Mouse (Mus musculus): Measurements from ENCODE around the gene Gm20388.

DNA sequence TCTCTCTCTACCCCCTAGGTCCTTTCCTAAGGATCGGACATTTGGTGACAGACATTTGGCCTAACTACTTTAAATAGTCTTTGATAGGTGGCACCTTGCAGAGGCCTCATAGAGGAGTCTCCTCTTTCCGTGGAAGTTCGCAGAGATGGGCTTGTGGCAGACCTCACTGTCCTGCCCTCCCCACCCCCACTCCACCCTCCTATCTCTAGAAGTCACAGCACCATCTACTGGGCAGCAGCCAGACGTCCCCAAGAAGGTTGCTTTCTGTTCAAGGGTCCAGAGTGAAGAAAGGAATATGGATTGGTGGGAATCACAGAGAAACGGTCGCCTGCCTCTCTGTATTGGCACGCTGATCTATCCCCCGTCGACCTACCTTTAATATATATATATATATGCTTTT lies 1482.5 kb downstream of the Gm20388 start:
- peak; percentile 83 for TF ChIP-seq CTCF (IDR thresholded peaks at IDR 0.05; ENCODE audit: low read depth)
- TF ChIP-seq EP300 (IDR thresholded peaks at IDR 0.05; ENCODE audit: low read depth) = no peak
